Mouse (Mus musculus) megakaryocyte, embryonic 14.5 days (primary cell): ENCODE results near the gene Heatr9.

ENCODE experiments used
- FLI1 ChIP-seq: IDR thresholded peaks from 2 replicates; pipeline ENCODE4 v1.6.1; 2012; ENCODE audit warnings: low read length, inconsistent platforms, mixed read lengths
- GATA1 ChIP-seq: IDR thresholded peaks from 3 replicates; pipeline ENCODE4 v1.6.1; 2012; ENCODE audit warnings: mixed read lengths, low read length, inconsistent platforms, borderline replicate concordance

DNA sequence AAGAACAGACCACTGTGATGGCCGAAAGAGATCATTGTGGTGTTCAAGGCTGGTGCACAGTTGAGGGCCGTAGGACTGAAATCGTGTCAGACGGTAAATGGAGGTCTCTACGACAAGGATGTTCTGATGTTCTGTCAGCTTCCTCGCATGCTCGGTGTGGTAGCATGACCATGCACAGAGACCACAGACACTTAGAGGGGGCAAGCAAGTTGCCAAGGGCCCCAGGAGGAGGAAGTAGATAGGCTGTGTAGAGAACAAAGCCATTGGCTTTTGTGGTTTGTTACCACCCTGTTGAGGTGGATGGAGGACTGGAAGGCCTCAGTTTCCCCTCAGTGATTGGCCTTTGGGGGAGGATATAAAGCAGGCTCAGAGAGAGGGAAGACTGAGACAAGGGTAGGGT, 47.3 kb upstream of the Heatr9 start:
- 0 out of 3 replicates have a peak, but pooled peaks have one; percentile 21 for TF ChIP-seq GATA1
- TF ChIP-seq FLI1, result 0 out of 2 replicates have a peak, but pooled peaks have one; percentile 23
